Mouse (Mus musculus) kidney, embryonic 14.5 days (tissue): Measurements from ENCODE around the gene Hapln1. TPM values are rescaled to one million over a fixed set of nuclear protein-coding genes. Genes with fewer than 3 reads are reported as not detected.

ENCODE experiments used
- ATAC-seq: fragments of 200-750 bp; cut with Nextera tagmentation; 2 replicates; pipeline ENCODE4 v1.8.0; 2017; ENCODE audit warnings: moderate number of reproducible peaks, mild to moderate bottlenecking, moderate TSS enrichment, moderate library complexity; ENCODE audit not compliant: low FRiP score, low TSS enrichment
- H3K27ac ChIP-seq: fragments of 300-500 bp; sonication (generic); 2 replicates; pipeline ENCODE4 v1.5.1; 2014; ENCODE audit warnings: low read depth, mild to moderate bottlenecking, low read length, moderate library complexity, mixed read lengths
- H3K27me3 ChIP-seq: fragments of 300-500 bp; sonication (generic); 2 replicates; pipeline ENCODE4 v1.6.1; 2014; ENCODE audit warnings: mild to moderate bottlenecking, low read length; ENCODE audit not compliant: control insufficient read depth, insufficient read depth
- H3K36me3 ChIP-seq: fragments of 300-500 bp; sonication (generic); 2 replicates; pipeline ENCODE4 v1.6.1; 2014; ENCODE audit warnings: low read length, mixed read lengths; ENCODE audit not compliant: control insufficient read depth, insufficient read depth
- H3K4me1 ChIP-seq: fragments of 300-500 bp; sonication (generic); 2 replicates; pipeline ENCODE4 v1.6.1; 2014; ENCODE audit warnings: low read length, mixed read lengths; ENCODE audit not compliant: control insufficient read depth, insufficient read depth
- H3K4me2 ChIP-seq: fragments of 300-500 bp; sonication (generic); replicated peaks from 2 replicates; pipeline ENCODE4 v1.6.1; 2014; ENCODE audit warnings: low read depth, mild to moderate bottlenecking, low read length
- H3K4me3 ChIP-seq: fragments of 300-500 bp; sonication (generic); 2 replicates; pipeline ENCODE4 v1.5.1; 2014; ENCODE audit warnings: mild to moderate bottlenecking, low read length
- H3K9ac ChIP-seq: fragments of 300-500 bp; sonication (generic); 2 replicates; pipeline ENCODE4 v1.6.1; 2014; ENCODE audit warnings: low read depth, mild to moderate bottlenecking, low read length, moderate library complexity
- H3K9me3 ChIP-seq: fragments of 300-500 bp; sonication (generic); 2 replicates; pipeline ENCODE4 v1.6.1; 2016; ENCODE audit warnings: low read length; ENCODE audit not compliant: control insufficient read depth
- WGBS: fragments of 180-500 bp; shearing (Covaris S2); extraction: QIAGEN DNeasy Blood & Tissue Kit; methylation state at CpG from one replicate; pipeline ENCODE4 v1.1.7; 2014; 5-methylcytosine and 5-hydroxymethylcytosine counted together
- polyA plus RNA-seq: library from polyadenylated mRNA; unstranded; fragments of >200 nt; fragmentation: Nextera tagmentation; extraction: Ambion mirVana; gene quantifications from 2 replicates; pipeline ENCODE4 v1.2.1, GENCODE M21; 2014

The Hapln1 gene
- polyA plus RNA-seq, 1 experiment from 2014 or later, result 12.8 TPM

GRCm38 (mm10) chr13:89637012-89637411 is 97.4 kb downstream of the Hapln1 start:
- Histone ChIP-seq H3K36me3 (no peaks in the 10 kb centered on the region), H3K27ac (no peak overlapping the region), H3K4me3 (no peak overlapping the region), H3K4me1 (no peaks in the 10 kb centered on the region), H3K9me3 (no peaks in the 10 kb centered on the region), H3K27me3 (no peaks in the 10 kb centered on the region), H3K9ac (no peak overlapping the region), H3K4me2 (no peak overlapping the region)
- 82% methylated on average over 3 of the region's 3 CpGs for WGBS
- ATAC-seq, result no peak

- no peaks in the 10 kb centered on the region for H3K27me3 ChIP-seq
- H3K4me3 ChIP-seq, result no peak overlapping the region
- no peaks in the 10 kb centered on the region for H3K36me3 ChIP-seq
- H3K9me3 ChIP-seq, result no peaks in the 10 kb centered on the region
- ATAC-seq, result no peak
- H3K4me1 ChIP-seq, result no peaks in the 10 kb centered on the region
- H3K27ac ChIP-seq, result no peak overlapping the region
- no peak overlapping the region for H3K4me2 ChIP-seq
- 84% methylated on average over 2 of the region's 2 CpGs for WGBS
- no peak overlapping the region for H3K9ac ChIP-seq
Measured at GRCm38 (mm10) chr13:89645589-89645988, 106.0 kb downstream of the Hapln1 start.

GRCm38 (mm10) chr13:89652773-89653172 is 113.2 kb downstream of the Hapln1 start:
- Histone ChIP-seq H3K27ac (no peak overlapping the region), H3K4me1 (no peaks in the 10 kb centered on the region), H3K9me3 (no peaks in the 10 kb centered on the region), H3K4me2 (no peak overlapping the region), H3K36me3 (peaks cover 13% of the 10 kb centered on the region; the same call in 1 of the 2 replicates), H3K9ac (no peak overlapping the region), H3K4me3 (no peak overlapping the region), H3K27me3 (no peaks in the 10 kb centered on the region)
- ATAC-seq, result no peak
- WGBS, result 60% methylated on average over 1 of the region's 1 CpGs

- peaks cover 13% of the 10 kb centered on the region; the same call in 1 of the 2 replicates for H3K36me3 ChIP-seq
- no peaks in the 10 kb centered on the region for H3K27me3 ChIP-seq
- no peaks in the 10 kb centered on the region for H3K4me1 ChIP-seq
- 85% methylated on average over 2 of the region's 2 CpGs for WGBS
- H3K27ac ChIP-seq, result no peak overlapping the region
- no peaks in the 10 kb centered on the region for H3K9me3 ChIP-seq
- ATAC-seq, result no peak
- no peak overlapping the region for H3K4me3 ChIP-seq
- H3K9ac ChIP-seq, result no peak overlapping the region
- H3K4me2 ChIP-seq, result no peak overlapping the region
Measured at GRCm38 (mm10) chr13:89653279-89653678, 113.7 kb downstream of the Hapln1 start.

GRCm38 (mm10) chr13:89657046-89657445 is 117.5 kb downstream of the Hapln1 start:
- Histone ChIP-seq H3K4me3 (no peak overlapping the region), H3K9me3 (no peaks in the 10 kb centered on the region), H3K27ac (no peak overlapping the region), H3K9ac (no peak overlapping the region), H3K27me3 (no peaks in the 10 kb centered on the region), H3K4me1 (no peaks in the 10 kb centered on the region), H3K4me2 (no peak overlapping the region), H3K36me3 (peaks cover 26% of the 10 kb centered on the region; the same call in 1 of the 2 replicates)
- 95% methylated on average over 11 of the region's 11 CpGs for WGBS
- ATAC-seq, result no peak

Other genes with a start within 250 kb of the Hapln1 start
- gene Vcan, start 202.7 kb downstream of the Hapln1 start, polyA plus RNA-seq, result 121 and 124 TPM in 2 replicates